Mouse (Mus musculus) right cerebral cortex, adult 2 months (tissue): ENCODE measurements at regions not wholly inside any gene's neighbourhood (a gene's known extent, or its start where the extent isn't known, plus 50 kb on each side); places are given as distances from the start of the nearest gene placed in this dataset.
A peak's percentile ranks its signal among the peaks of the same experiment; 100 is the strongest.

Source experiments
- DNase-seq, 2 experiments: peaks; one replicate each; pipeline ENCODE4 v3.0.0; 2021 to 2022; ENCODE audit warnings: low spot score in 2 of 2

GRCm38 (mm10) chr9:49954601-49955000 is 155.9 kb upstream of the Ncam1 start:
- no peak for DNase-seq

GRCm38 (mm10) chr9:49950321-49950720 is 151.6 kb upstream of the Ncam1 start:
- no peak for DNase-seq

- DNase-seq = no peak
Measured at GRCm38 (mm10) chr9:49948546-49948945, 149.8 kb upstream of the Ncam1 start.

GRCm38 (mm10) chr9:49946857-49947256 is 148.1 kb upstream of the Ncam1 start:
- DNase-seq = no peak

- DNase-seq = peak in 1 of 2 experiments; percentile 34
Measured at GRCm38 (mm10) chr9:49935555-49936376, 137.0 kb upstream of the Ncam1 start.

- no peak for DNase-seq
Measured at GRCm38 (mm10) chr9:49928041-49928656, 129.4 kb upstream of the Ncam1 start.

GRCm38 (mm10) chr9:49927281-49927680 is 128.6 kb upstream of the Ncam1 start:
- no peak for DNase-seq

GRCm38 (mm10) chr9:49925796-49926195 is 127.1 kb upstream of the Ncam1 start:
- no peak for DNase-seq

GRCm38 (mm10) chr9:49923981-49924501 is 125.3 kb upstream of the Ncam1 start:
- no peak for DNase-seq

GRCm38 (mm10) chr9:49922770-49923169 is 124.0 kb upstream of the Ncam1 start:
- DNase-seq = no peak

GRCm38 (mm10) chr9:49922162-49922561 is 123.4 kb upstream of the Ncam1 start:
- no peak for DNase-seq

- DNase-seq = no peak
Measured at GRCm38 (mm10) chr9:49921306-49921705, 122.6 kb upstream of the Ncam1 start.

- peak; percentile 28 to 39 for DNase-seq
Measured at GRCm38 (mm10) chr9:49915046-49915719, 116.5 kb upstream of the Ncam1 start.

GRCm38 (mm10) chr9:49913677-49914076 is 115.0 kb upstream of the Ncam1 start:
- no peak for DNase-seq

- no peak for DNase-seq
Measured at GRCm38 (mm10) chr9:49912306-49912705, 113.6 kb upstream of the Ncam1 start.

- DNase-seq = no peak
Measured at GRCm38 (mm10) chr9:49906306-49906705, 107.6 kb upstream of the Ncam1 start.

GRCm38 (mm10) chr9:49905703-49906102 is 107.0 kb upstream of the Ncam1 start:
- no peak for DNase-seq

- DNase-seq = peak; percentile 23 to 37
Measured at GRCm38 (mm10) chr9:49898947-49899346, 100.2 kb upstream of the Ncam1 start.

- DNase-seq = no peak
Measured at GRCm38 (mm10) chr9:49884516-49885343, 86.0 kb upstream of the Ncam1 start.

GRCm38 (mm10) chr9:49879361-49880128 is 80.8 kb upstream of the Ncam1 start:
- DNase-seq = no peak

- DNase-seq = no peak
Measured at GRCm38 (mm10) chr9:49874881-49875280, 76.2 kb upstream of the Ncam1 start.
